Mouse (Mus musculus) olfactory bulb, adult 2 months (tissue): Measurements from ENCODE around the gene Dync1li2.

Experiments
- CTCF ChIP-seq: fragments of 200-500 bp; IDR thresholded peaks from 2 replicates; pipeline ENCODE4 v1.5.1; 2012; ENCODE audit warnings: low read depth, mild to moderate bottlenecking, low read length, moderate library complexity; ENCODE audit not compliant: insufficient read depth
- POLR2A ChIP-seq: fragments of 200-500 bp; IDR thresholded peaks from 2 replicates; pipeline ENCODE4 v1.6.1; 2012; ENCODE audit warnings: mild to moderate bottlenecking, low read depth, low read length, moderate library complexity; ENCODE audit not compliant: insufficient read depth

- no peak for TF ChIP-seq CTCF
- no peak for TF ChIP-seq POLR2A
Measured at GRCm38 (mm10) chr8:104405430-104406187, 37.2 kb downstream of the Dync1li2 start.
